7 mouse cellular contexts compared by ENCODE assay signal in genomic region chr17:45629861-45630694, GRCm38 (mm10). TPM values are rescaled to one million over a fixed set of nuclear protein-coding genes. Genes with fewer than 3 reads are reported as not detected.
DNase-seq lines count a peak whose midpoint lies in the region; ATAC-seq lines count a peak whose summit lies in the region.

No protein-coding gene starts in this region.

- H3K9me3 ChIP-seq in limb, embryonic 10.5 days (replicated peaks): no peaks in the 10 kb centered on the region
- H3K9me3 ChIP-seq in midbrain, embryonic 12.5 days: no peaks in the 10 kb centered on the region

- peak overlapping the region; percentile 54 for H3K9ac ChIP-seq in midbrain, embryonic 12.5 days (replicated peaks)

- H3K4me1 ChIP-seq in limb, embryonic 10.5 days: peaks cover 30% of the 10 kb centered on the region
- H3K4me1 ChIP-seq in midbrain, embryonic 12.5 days: peaks cover 16% of the 10 kb centered on the region

- ATAC-seq in midbrain, embryonic 12.5 days (ENCODE audit: low FRiP score, low read depth): peak; percentile 83

- peak overlapping the region; percentile 56 for H3K4me3 ChIP-seq in limb, embryonic 10.5 days
- H3K4me3 ChIP-seq in midbrain, embryonic 12.5 days: peak overlapping the region; percentile 45

- peak overlapping the region; percentile 79 for H3K27ac ChIP-seq in limb, embryonic 10.5 days
- peak overlapping the region; percentile 44 for H3K27ac ChIP-seq in midbrain, embryonic 12.5 days (replicated peaks)

- no peaks in the 10 kb centered on the region for H3K36me3 ChIP-seq in limb, embryonic 10.5 days
- H3K36me3 ChIP-seq in midbrain, embryonic 12.5 days: no peaks in the 10 kb centered on the region

- peaks cover 11% of the 10 kb centered on the region; the same call in 1 of the 2 replicates for H3K27me3 ChIP-seq in limb, embryonic 10.5 days (ENCODE audit: low read depth, poor library complexity, severe bottlenecking)
- 0 out of 2 replicates have a peak, but pooled peaks cover 12% of the 10 kb centered on the region for H3K27me3 ChIP-seq in midbrain, embryonic 12.5 days

- 3% methylated on average over 34 of the region's 34 CpGs for WGBS in limb, embryonic 10.5 days
- under 1% methylated on average over 34 of the region's 34 CpGs for WGBS in midbrain, embryonic 12.5 days

- peak; percentile 76 for DNase-seq in adrenal gland, postnatal 10 days
- peak; percentile 45 for DNase-seq in embryo, embryonic 11.5 days (ENCODE audit: low read depth, low spot score)
- peak; percentile 97 for DNase-seq in heart, adult 11 months
- DNase-seq in kidney, adult 18-20 months: peak; percentile 61
- peak; percentile 69 for DNase-seq in limb, embryonic 10.5 days (ENCODE audit: low spot score)
- peak; percentile 21 for DNase-seq in spleen, adult 12 weeks (ENCODE audit: low spot score)

- H3K4me2 ChIP-seq in midbrain, embryonic 12.5 days (replicated peaks): peak overlapping the region; percentile 69

RNA-seq across cellular contexts. Expression of gene Mymx, which starts 28.2 kb away (rescaled TPM):
- total RNA-seq in adrenal gland, postnatal 10 days (2021): 1 to 10 TPM in 1 of 2 experiments, under 1 TPM in 1; 0.57 to 1.9 TPM
- 1.2 TPM in 1 of 2 replicates, not detected in the other for polyA plus RNA-seq in limb, embryonic 10.5 days (2016; fragmentation: Nextera tagmentation; extraction: Ambion mirVana)
- not detected in 2 replicates for polyA plus RNA-seq in midbrain, embryonic 12.5 days (2016; fragmentation: Nextera tagmentation; extraction: Ambion mirVana)

RNA-seq across cellular contexts. Expression of gene Capn11, which starts 29.0 kb away (rescaled TPM):
- total RNA-seq in adrenal gland, postnatal 10 days (2021): under 1 TPM in 1 of 2 experiments, not detected in 1; 0.63 TPM
- polyA plus RNA-seq in limb, embryonic 10.5 days (2016; fragmentation: Nextera tagmentation; extraction: Ambion mirVana): 0.59 and 0.98 TPM in 2 replicates
- 1.2 and 1.4 TPM in 2 replicates for polyA plus RNA-seq in midbrain, embryonic 12.5 days (2016; fragmentation: Nextera tagmentation; extraction: Ambion mirVana)

RNA-seq across cellular contexts. Expression of gene Slc29a1, which starts 30.7 kb away (rescaled TPM):
- 100 to 1,000 TPM; 130 to 145 TPM for total RNA-seq in adrenal gland, postnatal 10 days (2021)
- polyA plus RNA-seq in limb, embryonic 10.5 days (2016; fragmentation: Nextera tagmentation; extraction: Ambion mirVana): 40.3 and 41.6 TPM in 2 replicates
- 40.1 and 40.2 TPM in 2 replicates for polyA plus RNA-seq in midbrain, embryonic 12.5 days (2016; fragmentation: Nextera tagmentation; extraction: Ambion mirVana)

RNA-seq across cellular contexts. Expression of gene Mrpl14, which starts 56.0 kb away (rescaled TPM):
- 100 to 1,000 TPM; 131 to 137 TPM for total RNA-seq in adrenal gland, postnatal 10 days (2021)
- polyA plus RNA-seq in limb, embryonic 10.5 days (2016; fragmentation: Nextera tagmentation; extraction: Ambion mirVana): 160 and 167 TPM in 2 replicates
- polyA plus RNA-seq in midbrain, embryonic 12.5 days (2016; fragmentation: Nextera tagmentation; extraction: Ambion mirVana): 105 and 110 TPM in 2 replicates

RNA-seq across cellular contexts. Expression of gene Tmem63b, which starts 56.6 kb away (rescaled TPM):
- 10 to 100 TPM; 44.9 to 56.8 TPM for total RNA-seq in adrenal gland, postnatal 10 days (2021)
- 35.5 and 36.1 TPM in 2 replicates for polyA plus RNA-seq in limb, embryonic 10.5 days (2016; fragmentation: Nextera tagmentation; extraction: Ambion mirVana)
- polyA plus RNA-seq in midbrain, embryonic 12.5 days (2016; fragmentation: Nextera tagmentation; extraction: Ambion mirVana): 97.9 and 107 TPM in 2 replicates

Comparison
In these comparisons a context has a peak if more than half of its experiments do, and no peak if none do; other contexts are left out.
1. Peak in every context shown above with its lines: DNase-seq, ATAC-seq, H3K4me3 ChIP-seq and H3K27ac ChIP-seq.
2. DNase-seq: peak in every context shown above with its lines; median percentile 97 in heart, adult 11 months; 76 in adrenal gland, postnatal 10 days; 69 in limb, embryonic 10.5 days; 61 in kidney, adult 18-20 months; 45 in embryo, embryonic 11.5 days; 21 in spleen, adult 12 weeks.